Mouse (Mus musculus) stomach, postnatal 0 days (tissue): Measurements from ENCODE around the gene Lgr5.

Experiments used
- CTCF ChIP-seq: IDR thresholded peaks from 2 replicates; pipeline ENCODE4 v1.5.1; 2016; ENCODE audit warnings: antibody characterized with exemption, low read depth, mild to moderate bottlenecking, moderate library complexity
- EP300 ChIP-seq: optimal IDR thresholded peaks from 2 replicates; pipeline ENCODE3; 2016; ENCODE audit warnings: antibody characterized with exemption

GRCm38 (mm10) chr10:115617456-115618287 lies 30.1 kb upstream of the Lgr5 start:
- TF ChIP-seq EP300: no peak
- peak; percentile 77 for TF ChIP-seq CTCF
